Mouse (Mus musculus) thymus, adult 2 months (tissue): Measurements from ENCODE around the gene Tfdp2.

Source experiments
- CTCF ChIP-seq: fragments of 200-500 bp; IDR thresholded peaks from 2 replicates; pipeline ENCODE4 v1.5.1; 2012; ENCODE audit warnings: mild to moderate bottlenecking, control low read depth, low read length, moderate library complexity, borderline replicate concordance; ENCODE audit not compliant: control insufficient read depth, poor library complexity, insufficient read depth; ENCODE audit errors: extremely low read depth
- POLR2A ChIP-seq: fragments of 200-500 bp; IDR thresholded peaks from 2 replicates; pipeline ENCODE4 v1.6.1; 2012; ENCODE audit warnings: mild to moderate bottlenecking, low read length, control low read depth, moderate library complexity; ENCODE audit not compliant: control insufficient read depth, poor library complexity, insufficient read depth; ENCODE audit errors: extremely low read depth

GRCm38 (mm10) chr9:96217299-96217698 lies 21.2 kb downstream of the Tfdp2 start:
- no peak for TF ChIP-seq CTCF
- no peak for TF ChIP-seq POLR2A
